Mouse (Mus musculus): ENCODE data around the gene Btbd18.

DNA sequence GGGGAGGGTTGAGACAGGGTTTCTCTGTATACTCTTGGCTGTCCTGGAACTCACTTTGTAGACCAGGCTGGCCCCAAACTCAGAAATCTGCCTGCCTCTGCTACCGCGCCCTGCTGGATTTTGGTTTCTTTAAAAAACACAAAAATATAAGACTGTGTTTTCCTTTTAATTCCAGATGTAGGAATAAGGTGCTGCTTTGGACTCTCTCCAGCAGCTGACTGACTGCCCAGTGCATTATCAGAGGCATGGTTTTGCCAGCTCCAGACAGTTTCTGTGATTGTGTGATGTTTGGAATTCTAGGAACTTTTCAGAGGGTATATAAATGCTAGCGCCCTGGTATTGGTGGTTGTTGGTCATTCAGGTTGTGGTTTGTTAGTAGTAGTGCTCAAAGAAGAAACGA lies 58.5 kb downstream of the Btbd18 start:
- no peak for TF ChIP-seq RCOR1 (conservative IDR thresholded peaks at IDR 0.05; ENCODE audit: low read depth, low read length)
- no peak for TF ChIP-seq CTCF (conservative IDR thresholded peaks at IDR 0.05 in 1 of 2, IDR thresholded peaks at IDR 0.05 in 1 of 2; ENCODE audit: low read depth in 2 of 2, low read length in 2 of 2)
- TF ChIP-seq RAD21 (IDR thresholded peaks at IDR 0.05; ENCODE audit: low read depth, low read length): no peak
- no peak for TF ChIP-seq POLR2A (IDR thresholded peaks at IDR 0.05; ENCODE audit: low read depth, low read length)
- TF ChIP-seq EP300 (IDR thresholded peaks at IDR 0.05; ENCODE audit: low read length): no peak
- TF ChIP-seq E2F4 (IDR thresholded peaks at IDR 0.05; ENCODE audit: insufficient replicate concordance, low read depth, low read length): no peak
- no peak for TF ChIP-seq USF1 (IDR thresholded peaks at IDR 0.05; ENCODE audit: low read depth, low read length)
- no peak for TF ChIP-seq MXI1 (IDR thresholded peaks at IDR 0.05; ENCODE audit: low read depth, low read length)

Measured in CH12.LX (cell line).